Mouse (Mus musculus): ENCODE measurements around the gene Mtmr12. TPM values are rescaled to one million over a fixed set of nuclear protein-coding genes. Genes with fewer than 3 reads are reported as not detected.

The Mtmr12 gene
- polyA plus RNA-seq (2014; fragmentation: Illumina TruSeq; extraction: RNeasy Lipid Tissue Mini Kit (QIAGEN cat#74804); ENCODE audit: low replicate concordance): 16.9 TPM

DNA sequence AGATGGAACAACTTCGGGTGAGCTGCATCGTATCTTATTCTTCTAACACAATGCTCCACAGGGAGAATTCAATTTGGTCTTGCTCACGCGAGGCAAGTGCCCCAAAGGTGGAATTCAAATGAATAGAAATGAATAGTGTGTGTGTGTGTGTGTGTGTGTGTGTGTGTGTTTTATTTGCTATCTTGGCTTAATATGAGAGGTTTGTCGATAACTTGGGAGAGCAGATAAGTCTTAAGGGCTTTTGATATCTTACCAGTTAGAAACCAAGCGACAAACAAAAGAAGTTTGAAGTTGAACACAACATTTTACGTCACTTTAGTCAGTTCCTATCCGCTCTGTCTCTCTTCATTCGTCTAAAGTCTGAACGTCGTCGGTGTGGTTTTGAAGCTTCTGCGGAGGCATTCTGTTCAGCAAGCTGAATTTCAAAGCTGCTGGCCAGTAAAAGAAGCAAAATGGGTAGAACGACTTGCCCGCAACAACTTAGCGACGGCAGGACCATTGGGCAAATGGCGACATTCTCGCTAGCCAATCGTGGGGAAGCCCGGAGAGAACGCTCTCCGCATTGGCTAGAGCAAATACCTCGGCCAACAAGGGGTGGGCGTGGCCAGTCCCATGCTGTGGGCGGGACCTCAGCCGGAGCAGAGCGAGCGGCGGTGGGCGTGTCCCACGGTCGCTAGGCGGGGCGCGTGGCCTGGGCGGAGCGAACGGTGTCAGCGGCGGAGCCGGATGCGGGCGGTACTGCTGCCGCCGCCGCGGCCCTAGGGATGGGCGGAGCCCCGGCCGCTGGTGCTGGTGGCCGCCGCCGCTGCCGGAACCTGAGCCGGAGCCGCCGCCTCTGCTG is at the start of gene Mtmr12:
TSS of gene Mtmr12 (plus strand) at position 710 of the 841 bp plus-strand sequence.

DNA sequence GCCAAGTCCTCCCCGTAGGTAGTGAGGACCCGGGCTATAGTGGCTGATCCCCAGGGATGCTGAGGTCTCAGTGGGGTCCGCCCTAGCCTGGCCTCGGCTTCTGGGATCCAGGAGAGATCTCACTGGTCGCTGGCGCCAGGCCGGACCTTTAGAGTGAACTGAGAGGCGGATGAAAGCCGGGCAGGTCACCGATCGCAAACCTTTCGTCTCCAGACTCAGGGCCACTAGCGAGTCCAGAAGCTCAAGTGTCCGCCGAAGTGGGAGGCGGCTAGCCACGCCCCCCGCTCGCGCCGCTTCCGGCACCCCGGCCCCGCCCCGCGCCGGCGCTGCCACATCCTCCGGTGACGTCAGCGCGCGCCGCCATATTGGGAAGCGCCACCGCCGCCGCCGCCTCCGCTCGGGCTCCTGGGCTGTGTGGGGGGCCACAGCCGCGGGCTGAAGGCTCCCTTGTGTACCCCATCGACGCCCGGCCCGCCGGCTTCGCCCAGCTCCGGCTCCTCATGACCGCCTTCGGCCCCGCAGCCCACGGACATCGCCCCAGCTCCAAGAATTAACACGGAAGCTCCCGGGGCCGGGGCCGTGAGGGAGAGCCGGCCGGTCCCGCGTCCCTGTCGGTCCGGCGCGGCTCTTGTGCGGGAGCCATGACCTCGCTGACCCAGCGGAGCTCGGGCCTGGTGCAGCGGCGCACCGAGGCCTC is 116.4 kb downstream of the Mtmr12 start, which contains the start of gene Golph3:
TSS of gene Golph3 (plus strand) at position 360 of the 697 bp plus-strand sequence.

DNA sequence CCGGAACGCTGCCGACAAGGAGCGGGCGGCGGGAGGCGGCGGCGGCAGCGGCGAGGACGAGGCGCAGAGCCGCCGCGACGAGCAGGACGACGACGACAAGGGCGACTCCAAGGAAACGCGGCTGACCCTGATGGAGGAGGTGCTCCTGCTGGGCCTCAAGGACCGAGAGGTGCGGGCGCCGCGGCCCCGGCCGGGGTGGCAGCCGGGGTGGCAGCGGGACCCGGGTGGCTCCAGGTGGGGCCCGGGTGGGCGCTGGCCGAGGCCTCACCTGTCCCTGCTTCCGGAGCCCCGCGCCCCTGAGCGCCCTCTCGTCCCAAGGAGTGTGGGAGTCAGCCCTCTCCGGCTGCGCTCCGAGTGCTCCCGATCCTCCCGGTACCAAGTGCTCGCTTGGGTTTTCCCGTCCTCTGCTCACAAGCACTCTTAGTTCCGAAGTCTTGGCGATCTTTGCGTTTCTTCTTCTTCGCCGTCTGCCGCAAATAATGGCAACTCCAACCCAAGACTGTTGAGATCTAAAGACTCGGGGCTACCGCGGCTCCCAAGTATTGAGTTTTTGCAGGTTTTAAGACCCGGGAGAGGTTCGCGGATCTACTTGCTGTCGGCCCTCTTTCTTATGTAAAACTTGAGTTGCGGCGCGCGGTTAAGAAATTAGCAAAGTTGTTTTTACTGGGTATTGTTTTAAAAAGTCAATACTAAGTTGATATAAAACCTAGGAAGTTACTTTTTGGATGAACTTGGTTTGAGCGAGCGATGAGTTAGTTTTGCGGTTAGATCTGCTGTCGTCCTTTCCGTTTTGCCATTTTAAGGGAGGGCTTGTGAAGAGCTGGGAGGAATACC is 117.2 kb downstream of the Mtmr12 start, which contains the start of gene 1810049J17Rik:
TSS of gene 1810049J17Rik (minus strand) at position 112 of the 834 bp plus-strand sequence.

Other genes with a start within 250 kb of the Mtmr12 start
- 300 TPM for gene Sub1, start 208.0 kb upstream of the Mtmr12 start, polyA plus RNA-seq (2014; fragmentation: Illumina TruSeq; extraction: RNeasy Lipid Tissue Mini Kit (QIAGEN cat#74804); ENCODE audit: low replicate concordance)
- 147 TPM for gene Zfr, start 87.2 kb upstream of the Mtmr12 start, polyA plus RNA-seq (2014; fragmentation: Illumina TruSeq; extraction: RNeasy Lipid Tissue Mini Kit (QIAGEN cat#74804); ENCODE audit: low replicate concordance)
- gene Golph3, start 116.4 kb downstream of the Mtmr12 start, polyA plus RNA-seq (2014; fragmentation: Illumina TruSeq; extraction: RNeasy Lipid Tissue Mini Kit (QIAGEN cat#74804); ENCODE audit: low replicate concordance): 363 TPM
- gene 1810049J17Rik, start 116.9 kb downstream of the Mtmr12 start, polyA plus RNA-seq (2014; fragmentation: Illumina TruSeq; extraction: RNeasy Lipid Tissue Mini Kit (QIAGEN cat#74804); ENCODE audit: low replicate concordance): not detected

All from small intestine, adult 10 weeks (tissue).